Mouse (Mus musculus): ENCODE data around the gene Mphosph9. TPM values are rescaled to one million over a fixed set of nuclear protein-coding genes. Genes with fewer than 3 reads are reported as not detected.

Gene Mphosph9
- total and polyA plus RNA-seq, 3 experiments, result 10.4 to 60.8 (median 10.9) TPM

- no peak for DNase-seq (ENCODE audit: low read depth, low spot score)
- Histone ChIP-seq H3K36me3 (ENCODE audit: control insufficient read depth in 1 of 2, insufficient read depth in 2 of 2, low read length in 2 of 2) (no peaks in the 10 kb centered on the region), H3K79me2 (ENCODE audit: control insufficient read depth, insufficient read depth, low read length, poor library complexity) (no peaks in the 10 kb centered on the region)
Observed at GRCm38 (mm10) chr5:124337103-124337502, 9.3 kb upstream of the Mphosph9 start.

GRCm38 (mm10) chr5:124334392-124334791 is 6.6 kb upstream of the Mphosph9 start:
- TF ChIP-seq MEF2A (IDR thresholded peaks at IDR 0.05; ENCODE audit: extremely low read depth, insufficient replicate concordance, low read depth, low read length, poor library complexity, severe bottlenecking) (no peak), USF2 (IDR thresholded peaks at IDR 0.05; ENCODE audit: borderline replicate concordance in 1 of 2, insufficient read depth in 1 of 2, low read depth in 1 of 2, low read length in 2 of 2) (no peak), MAZ (IDR thresholded peaks at IDR 0.05; ENCODE audit: low read depth, low read length) (no peak), TCF12 (IDR thresholded peaks at IDR 0.05; ENCODE audit: low read depth, low read length) (no peak), MYC (IDR thresholded peaks at IDR 0.05; ENCODE audit: low read depth, low read length) (no peak), RCOR1 (IDR thresholded peaks at IDR 0.05; ENCODE audit: low read depth, low read length) (no peak), GABPA (IDR thresholded peaks at IDR 0.05; ENCODE audit: low read depth, low read length) (no peak), ZC3H11A (IDR thresholded peaks at IDR 0.05; ENCODE audit: low read depth, low read length) (no peak), ZKSCAN1 (IDR thresholded peaks at IDR 0.05; ENCODE audit: low read depth, low read length) (no peak), KAT2A (conservative IDR thresholded peaks at IDR 0.05; ENCODE audit: low read depth, low read length) (no peak), CHD1 (IDR thresholded peaks at IDR 0.05; ENCODE audit: low read depth, low read length) (no peak), MAFK (IDR thresholded peaks at IDR 0.05; ENCODE audit: borderline replicate concordance, low read depth, low read length) (no peak), ZNF384 (IDR thresholded peaks at IDR 0.05; ENCODE audit: low read depth, low read length) (no peak), E2F4 (IDR thresholded peaks at IDR 0.05; ENCODE audit: borderline replicate concordance, low read depth, low read length) (no peak), NRF1 (IDR thresholded peaks at IDR 0.05; ENCODE audit: insufficient read depth, low read depth, low read length, poor library complexity, severe bottlenecking) (no peak), MXI1 (IDR thresholded peaks at IDR 0.05; ENCODE audit: low read depth, low read length) (no peak), ELF1 (IDR thresholded peaks at IDR 0.05; ENCODE audit: low read depth, low read length) (no peak), ZMIZ1 (IDR thresholded peaks at IDR 0.05; ENCODE audit: low read depth, low read length) (no peak), CHD2 (IDR thresholded peaks at IDR 0.05; ENCODE audit: low read length) (no peak)
- DNase-seq (ENCODE audit: low read depth, low spot score), result no peak
- H3K9me3 ChIP-seq (replicated peaks; ENCODE audit: insufficient read depth, low read length), result no peaks in the 10 kb centered on the region
- no peaks in the 10 kb centered on the region for H3K27me3 ChIP-seq (ENCODE audit: control insufficient read depth in 1 of 2, insufficient read depth in 2 of 2, low read length in 2 of 2)
- H3K4me3 ChIP-seq (ENCODE audit: control insufficient read depth in 1 of 2, insufficient read depth in 1 of 2, low read depth in 2 of 2, low read length in 2 of 2), result no peak overlapping the region
- no peak overlapping the region for H3K27ac ChIP-seq (ENCODE audit: control insufficient read depth, low read depth, low read length)
- H3K4me1 ChIP-seq (ENCODE audit: control insufficient read depth in 1 of 2, insufficient read depth in 2 of 2, low read length in 2 of 2), result no peaks in the 10 kb centered on the region
- 0 out of 2 replicates have a peak, but pooled peaks cover under 1% of the 10 kb centered on the region for H3K79me2 ChIP-seq (ENCODE audit: control insufficient read depth, insufficient read depth, low read length, poor library complexity)
- 0 out of 4 replicates have a peak, but pooled peaks cover 0 to 2% of the 10 kb centered on the region in 2 experiments for H3K36me3 ChIP-seq (ENCODE audit: control insufficient read depth in 1 of 2, insufficient read depth in 2 of 2, low read length in 2 of 2)
- no peak overlapping the region for H3K9ac ChIP-seq (ENCODE audit: control insufficient read depth, low read depth, low read length, poor library complexity, severe bottlenecking)

More at GRCm38 (mm10) chr5:124337103-124337502, 9.3 kb upstream of the Mphosph9 start:
- Histone ChIP-seq H3K4me3 (ENCODE audit: control insufficient read depth in 1 of 2, insufficient read depth in 1 of 2, low read depth in 2 of 2, low read length in 2 of 2) (no peak overlapping the region), H3K9ac (ENCODE audit: control insufficient read depth, low read depth, low read length, poor library complexity, severe bottlenecking) (no peak overlapping the region), H3K9me3 (replicated peaks; ENCODE audit: insufficient read depth, low read length) (no peaks in the 10 kb centered on the region), H3K27ac (ENCODE audit: control insufficient read depth, low read depth, low read length) (no peak overlapping the region), H3K27me3 (ENCODE audit: control insufficient read depth in 1 of 2, insufficient read depth in 2 of 2, low read length in 2 of 2) (no peaks in the 10 kb centered on the region), H3K4me1 (ENCODE audit: control insufficient read depth in 1 of 2, insufficient read depth in 2 of 2, low read length in 2 of 2) (no peaks in the 10 kb centered on the region)
- no peak for TF ChIP-seq KAT2A (conservative IDR thresholded peaks at IDR 0.05; ENCODE audit: low read depth, low read length)
- TF ChIP-seq MXI1 (IDR thresholded peaks at IDR 0.05; ENCODE audit: low read depth, low read length), result no peak
- no peak for TF ChIP-seq USF1 (IDR thresholded peaks at IDR 0.05; ENCODE audit: low read depth, low read length)
- no peak for TF ChIP-seq JUND (IDR thresholded peaks at IDR 0.05; ENCODE audit: low read depth, low read length)
- TF ChIP-seq MAX (IDR thresholded peaks at IDR 0.05; ENCODE audit: low read length), result no peak
- TF ChIP-seq NRF1 (IDR thresholded peaks at IDR 0.05; ENCODE audit: insufficient read depth, low read depth, low read length, poor library complexity, severe bottlenecking), result no peak
- TF ChIP-seq ZMIZ1 (IDR thresholded peaks at IDR 0.05; ENCODE audit: low read depth, low read length), result no peak
- no peak for TF ChIP-seq MYB (IDR thresholded peaks at IDR 0.05; ENCODE audit: low read depth, low read length)
- TF ChIP-seq MAFK (IDR thresholded peaks at IDR 0.05; ENCODE audit: borderline replicate concordance, low read depth, low read length), result no peak
- no peak for TF ChIP-seq GATA1 (IDR thresholded peaks at IDR 0.05; ENCODE audit: low read depth, low read length)
- no peak for TF ChIP-seq EP300 (IDR thresholded peaks at IDR 0.05; ENCODE audit: low read depth in 1 of 2, low read length in 2 of 2)
- no peak for TF ChIP-seq SMC3 (IDR thresholded peaks at IDR 0.05; ENCODE audit: low read depth, low read length)
- TF ChIP-seq USF2 (IDR thresholded peaks at IDR 0.05; ENCODE audit: borderline replicate concordance in 1 of 2, insufficient read depth in 1 of 2, low read depth in 1 of 2, low read length in 2 of 2), result no peak
- no peak for TF ChIP-seq BHLHE40 (IDR thresholded peaks at IDR 0.05; ENCODE audit: borderline replicate concordance, low read depth, low read length)
- no peak for TF ChIP-seq CHD1 (IDR thresholded peaks at IDR 0.05; ENCODE audit: low read depth, low read length)

Measured in MEL (cell line).